Mouse (Mus musculus): ENCODE measurements at regions not wholly inside any gene's neighbourhood (a gene's known extent, or its start where the extent isn't known, plus 50 kb on each side); places are given as distances from the start of the nearest gene placed in this dataset.

- no peak for DNase-seq
Measured at GRCm38 (mm10) chr9:60931290-60931689, 136.9 kb downstream of the Uaca start.

- DNase-seq, result no peak
Measured at GRCm38 (mm10) chr9:60936937-60937336, 142.6 kb downstream of the Uaca start.

- peak; percentile 17 for DNase-seq
Measured at GRCm38 (mm10) chr9:60939858-60940804, 145.8 kb downstream of the Uaca start.

GRCm38 (mm10) chr9:60947363-60947762, 153.0 kb downstream of the Uaca start:
- DNase-seq, result no peak

GRCm38 (mm10) chr9:60948531-60949070, 154.3 kb downstream of the Uaca start:
- no peak for DNase-seq

GRCm38 (mm10) chr9:60950161-60950560, 155.8 kb downstream of the Uaca start:
- no peak for DNase-seq

- peak; percentile 24 for DNase-seq
Measured at GRCm38 (mm10) chr9:60951071-60951561, 156.8 kb downstream of the Uaca start.

GRCm38 (mm10) chr9:60957438-60957837, 163.1 kb downstream of the Uaca start:
- no peak for DNase-seq

GRCm38 (mm10) chr9:60959537-60959936, 165.2 kb downstream of the Uaca start:
- no peak for DNase-seq

- DNase-seq, result no peak
Measured at GRCm38 (mm10) chr9:60962086-60962485, 167.7 kb downstream of the Uaca start.

GRCm38 (mm10) chr9:60965641-60966040, 171.3 kb downstream of the Uaca start:
- DNase-seq, result no peak

GRCm38 (mm10) chr9:60968281-60969031, 174.1 kb downstream of the Uaca start:
- peak; percentile 3 for DNase-seq

GRCm38 (mm10) chr9:60972201-60972910, 178.0 kb downstream of the Uaca start:
- no peak for DNase-seq

GRCm38 (mm10) chr9:60974546-60974945, 180.2 kb downstream of the Uaca start:
- DNase-seq, result no peak

- no peak for DNase-seq
Measured at GRCm38 (mm10) chr9:60982383-60983085, 188.2 kb downstream of the Uaca start.

- DNase-seq, result no peak
Measured at GRCm38 (mm10) chr9:60983246-60983645, 188.9 kb downstream of the Uaca start.

- no peak for DNase-seq
Measured at GRCm38 (mm10) chr9:60988113-60988512, 193.8 kb downstream of the Uaca start.

GRCm38 (mm10) chr9:60989670-60990391, 195.5 kb downstream of the Uaca start:
- DNase-seq, result no peak

GRCm38 (mm10) chr9:60991509-60991908, 197.2 kb downstream of the Uaca start:
- no peak for DNase-seq

- DNase-seq, result no peak
Measured at GRCm38 (mm10) chr9:60993661-60994060, 199.3 kb downstream of the Uaca start.

GRCm38 (mm10) chr9:60995096-60995495, 200.8 kb downstream of the Uaca start:
- DNase-seq, result no peak
